Mouse (Mus musculus) liver, postnatal 0 days (tissue): ENCODE measurements around the gene Tmem238l.

Experiments
- CTCF ChIP-seq: sonication (generic); IDR thresholded peaks from 2 replicates; pipeline ENCODE4 v1.5.1; 2016; ENCODE audit warnings: antibody characterized with exemption, low read depth
- EP300 ChIP-seq: IDR thresholded peaks from 2 replicates; pipeline ENCODE4 v1.6.1; 2016; ENCODE audit warnings: antibody characterized with exemption, low read depth, mild to moderate bottlenecking

DNA sequence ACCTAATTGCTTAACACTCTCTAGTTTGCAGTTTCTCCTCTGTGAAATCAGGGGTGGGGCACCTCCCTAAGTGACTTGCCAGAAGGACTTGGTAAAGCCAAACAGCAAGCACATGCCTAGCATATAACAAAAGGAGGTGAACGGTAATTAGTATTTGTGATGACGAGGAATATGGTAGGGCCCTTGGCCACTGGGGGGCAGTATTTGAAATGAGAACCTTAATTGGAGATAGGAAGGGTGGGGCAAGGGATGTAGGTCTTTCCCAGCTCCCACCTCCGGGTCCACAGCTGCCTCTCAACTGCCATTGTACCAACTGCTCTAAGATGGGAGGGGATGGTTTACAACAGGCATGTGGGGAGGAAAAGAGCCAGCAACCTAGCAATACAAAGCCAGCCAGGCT is 42.2 kb upstream of the Tmem238l start:
- TF ChIP-seq EP300 (no peak), CTCF (peak; percentile 59)
